Mouse (Mus musculus): Measurements from ENCODE around the gene Mall. TPM values are rescaled to one million over a fixed set of nuclear protein-coding genes. Genes with fewer than 3 reads are reported as not detected.

Gene Mall
- polyA plus RNA-seq (2014; fragmentation: Nextera tagmentation; extraction: Ambion mirVana) = 1.4 and 2.0 TPM in 2 replicates

- H3K36me3 ChIP-seq (ENCODE audit: control insufficient read depth, insufficient read depth, low read length) = no peaks in the 10 kb centered on the region
- H3K27ac ChIP-seq (replicated peaks; ENCODE audit: low read depth, low read length) = no peak within 1 kb of the TSS
- peak within 1 kb of the TSS; percentile 14; the same call in 1 of the 2 replicates for H3K4me3 ChIP-seq (ENCODE audit: low read depth, low read length)
- peak; percentile 55 for DNase-seq (ENCODE audit: low spot score)
- no peak for ATAC-seq (ENCODE audit: insufficient number of reproducible peaks, low FRiP score, low TSS enrichment, low read depth)
- no peaks in the 10 kb centered on the region for H3K27me3 ChIP-seq (ENCODE audit: control insufficient read depth, insufficient read depth, low read length)
- H3K4me1 ChIP-seq (ENCODE audit: control insufficient read depth, insufficient read depth, low read length) = peaks cover 4% of the 10 kb centered on the region
- peak within 1 kb of the TSS; percentile 22 for H3K9ac ChIP-seq (ENCODE audit: low read length)
- H3K4me2 ChIP-seq (ENCODE audit: low read depth, severe bottlenecking) = peak within 1 kb of the TSS; percentile 49
- H3K9me3 ChIP-seq (ENCODE audit: control insufficient read depth, low read length) = no peaks in the 10 kb centered on the region
- WGBS = under 1% methylated on average over 26 of the region's 26 CpGs
Measured at GRCm38 (mm10) chr2:127729671-127730070, at the start of gene Mall. TSS of gene Mall (minus strand) at chr2:127729932.

DNA sequence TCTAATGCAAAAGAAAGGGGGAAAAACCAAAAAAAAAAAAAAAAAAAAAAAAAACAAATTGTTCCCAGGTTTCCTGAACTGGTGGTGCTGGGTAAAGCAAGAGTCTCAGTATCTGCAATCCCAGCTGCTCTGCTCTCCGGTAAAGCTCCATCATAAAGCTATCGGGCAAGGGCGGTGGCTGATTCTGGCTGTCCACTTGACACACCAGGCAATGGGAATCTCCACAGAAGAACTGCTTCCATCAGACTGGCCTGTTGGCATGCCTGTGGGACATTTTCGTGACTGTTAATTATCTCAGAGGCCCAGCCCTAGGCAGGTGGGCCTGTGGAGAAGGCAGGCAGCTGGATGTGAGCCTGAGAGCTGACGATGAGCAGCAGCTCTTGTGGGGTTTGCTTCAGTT lies 48.7 kb upstream of the Mall start:
- Histone ChIP-seq H3K4me3 (ENCODE audit: low read depth, low read length) (no peak overlapping the region), H3K27me3 (ENCODE audit: control insufficient read depth, insufficient read depth, low read length) (no peaks in the 10 kb centered on the region), H3K4me1 (ENCODE audit: control insufficient read depth, insufficient read depth, low read length) (no peaks in the 10 kb centered on the region), H3K36me3 (ENCODE audit: control insufficient read depth, insufficient read depth, low read length) (peaks cover 2% of the 10 kb centered on the region), H3K27ac (replicated peaks; ENCODE audit: low read depth, low read length) (no peak overlapping the region), H3K9ac (ENCODE audit: low read length) (no peak overlapping the region), H3K9me3 (ENCODE audit: control insufficient read depth, low read length) (no peaks in the 10 kb centered on the region), H3K4me2 (ENCODE audit: low read depth, severe bottlenecking) (no peak overlapping the region)
- DNase-seq (ENCODE audit: low spot score) = no peak
- 90% methylated on average over 5 of the region's 5 CpGs for WGBS
- ATAC-seq (ENCODE audit: insufficient number of reproducible peaks, low FRiP score, low TSS enrichment, low read depth) = no peak

DNA sequence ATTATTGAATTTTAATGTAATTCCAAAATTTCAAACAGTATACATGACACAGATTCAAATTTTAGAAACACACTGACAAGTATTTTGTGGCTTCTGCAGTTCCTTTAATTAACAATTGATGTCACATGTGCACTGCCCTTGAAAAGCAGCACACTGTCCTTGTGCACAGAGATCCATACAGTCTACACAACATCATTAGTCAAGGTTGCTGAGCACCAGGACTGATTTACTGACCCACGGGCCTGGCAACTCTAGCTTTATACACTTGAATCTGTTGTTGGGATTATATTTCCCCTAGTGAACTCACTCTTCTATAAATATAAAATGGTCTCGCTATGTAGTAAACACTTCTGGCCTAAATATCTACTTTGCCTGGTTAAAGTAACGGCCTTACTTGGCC lies 45.3 kb upstream of the Mall start:
- DNase-seq (ENCODE audit: low spot score) (no peak), ATAC-seq (ENCODE audit: insufficient number of reproducible peaks, low FRiP score, low TSS enrichment, low read depth) (no peak)
- Histone ChIP-seq H3K4me3 (ENCODE audit: low read depth, low read length) (no peak overlapping the region), H3K27ac (replicated peaks; ENCODE audit: low read depth, low read length) (no peak overlapping the region), H3K27me3 (ENCODE audit: control insufficient read depth, insufficient read depth, low read length) (no peaks in the 10 kb centered on the region), H3K9me3 (ENCODE audit: control insufficient read depth, low read length) (no peaks in the 10 kb centered on the region), H3K4me1 (ENCODE audit: control insufficient read depth, insufficient read depth, low read length) (no peaks in the 10 kb centered on the region), H3K4me2 (ENCODE audit: low read depth, severe bottlenecking) (no peak overlapping the region), H3K9ac (ENCODE audit: low read length) (no peak overlapping the region), H3K36me3 (ENCODE audit: control insufficient read depth, insufficient read depth, low read length) (peaks cover 5% of the 10 kb centered on the region)
- 92% methylated on average over 3 of the region's 3 CpGs for WGBS

GRCm38 (mm10) chr2:127774578-127774941 lies 44.8 kb upstream of the Mall start:
- 55% methylated on average over 1 of the region's 1 CpGs for WGBS
- Histone ChIP-seq H3K27me3 (ENCODE audit: control insufficient read depth, insufficient read depth, low read length) (no peaks in the 10 kb centered on the region), H3K4me1 (ENCODE audit: control insufficient read depth, insufficient read depth, low read length) (no peaks in the 10 kb centered on the region), H3K9ac (ENCODE audit: low read length) (no peak overlapping the region), H3K9me3 (ENCODE audit: control insufficient read depth, low read length) (no peaks in the 10 kb centered on the region), H3K4me3 (ENCODE audit: low read depth, low read length) (no peak overlapping the region), H3K4me2 (ENCODE audit: low read depth, severe bottlenecking) (no peak overlapping the region), H3K36me3 (ENCODE audit: control insufficient read depth, insufficient read depth, low read length) (peaks cover 5% of the 10 kb centered on the region), H3K27ac (replicated peaks; ENCODE audit: low read depth, low read length) (no peak overlapping the region)
- ATAC-seq (ENCODE audit: insufficient number of reproducible peaks, low FRiP score, low TSS enrichment, low read depth) (no peak), DNase-seq (ENCODE audit: low spot score) (no peak)

DNA sequence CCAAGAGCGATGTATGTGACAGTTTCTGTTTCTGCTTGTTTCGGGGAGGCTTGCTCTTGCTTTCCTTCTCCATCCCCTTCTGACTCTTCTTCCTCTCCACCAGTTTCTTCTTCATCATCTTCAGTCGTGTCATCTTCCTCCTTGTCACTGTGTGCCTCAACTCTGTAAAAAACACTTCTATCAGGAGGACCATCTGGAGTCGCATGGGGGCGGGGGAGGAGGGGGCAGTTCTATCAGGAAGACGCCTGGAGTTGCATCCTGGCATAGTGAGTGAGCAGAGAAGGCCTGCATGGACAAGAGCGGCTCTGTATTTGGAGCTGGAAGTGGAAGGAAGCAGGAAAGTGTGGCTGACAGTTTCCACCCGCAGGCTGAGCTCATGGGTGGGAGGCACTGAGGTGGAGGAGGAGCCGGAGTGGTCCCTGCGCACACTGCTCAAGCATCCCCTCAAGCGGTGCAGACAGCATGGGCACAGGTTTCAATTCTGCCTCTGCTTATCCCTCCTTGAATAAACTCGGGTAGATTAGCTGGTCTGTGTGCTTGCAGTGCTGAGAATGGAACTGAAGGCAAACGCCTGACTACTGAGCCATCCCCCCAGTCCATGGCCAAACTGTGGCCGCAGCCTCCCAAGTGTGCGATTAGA lies 44.3 kb upstream of the Mall start:
- Histone ChIP-seq H3K9ac (ENCODE audit: low read length) (no peak overlapping the region), H3K27ac (replicated peaks; ENCODE audit: low read depth, low read length) (no peak overlapping the region), H3K9me3 (ENCODE audit: control insufficient read depth, low read length) (no peaks in the 10 kb centered on the region), H3K4me2 (ENCODE audit: low read depth, severe bottlenecking) (no peak overlapping the region), H3K27me3 (ENCODE audit: control insufficient read depth, insufficient read depth, low read length) (no peaks in the 10 kb centered on the region), H3K36me3 (ENCODE audit: control insufficient read depth, insufficient read depth, low read length) (peaks cover 5% of the 10 kb centered on the region), H3K4me1 (ENCODE audit: control insufficient read depth, insufficient read depth, low read length) (no peaks in the 10 kb centered on the region), H3K4me3 (ENCODE audit: low read depth, low read length) (no peak overlapping the region)
- WGBS = 66% methylated on average over 15 of the region's 15 CpGs
- no peak for DNase-seq (ENCODE audit: low spot score)
- no peak for ATAC-seq (ENCODE audit: insufficient number of reproducible peaks, low FRiP score, low TSS enrichment, low read depth)

DNA sequence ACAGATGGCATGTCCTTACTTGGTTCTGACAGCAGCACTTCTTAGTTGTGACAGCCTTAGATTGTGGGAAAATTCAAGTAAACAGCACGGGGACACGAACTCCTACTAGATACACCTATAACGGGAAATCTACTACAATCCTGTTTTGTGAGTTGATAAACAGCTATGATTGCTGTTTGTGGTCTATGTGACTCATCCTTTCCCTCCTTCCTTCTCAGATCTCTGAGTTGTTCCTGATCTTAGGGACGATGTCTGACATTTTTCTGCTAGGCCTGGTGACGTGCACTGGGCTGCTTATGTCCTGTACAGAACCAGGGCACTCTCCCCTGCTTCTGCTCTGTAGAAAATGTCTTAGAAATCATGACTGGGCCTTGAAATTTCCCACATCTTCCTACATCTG lies 31.9 kb upstream of the Mall start:
- H3K4me2 ChIP-seq (ENCODE audit: low read depth, severe bottlenecking) = no peak overlapping the region
- peaks cover 2% of the 10 kb centered on the region; the same call in 1 of the 2 replicates for H3K36me3 ChIP-seq (ENCODE audit: control insufficient read depth, insufficient read depth, low read length)
- no peak overlapping the region for H3K9ac ChIP-seq (ENCODE audit: low read length)
- ATAC-seq (ENCODE audit: insufficient number of reproducible peaks, low FRiP score, low TSS enrichment, low read depth) (no peak), DNase-seq (ENCODE audit: low spot score) (no peak)
- no peaks in the 10 kb centered on the region for H3K4me1 ChIP-seq (ENCODE audit: control insufficient read depth, insufficient read depth, low read length)
- H3K9me3 ChIP-seq (ENCODE audit: control insufficient read depth, low read length) = no peaks in the 10 kb centered on the region
- H3K4me3 ChIP-seq (ENCODE audit: low read depth, low read length) = no peak overlapping the region
- no peaks in the 10 kb centered on the region for H3K27me3 ChIP-seq (ENCODE audit: control insufficient read depth, insufficient read depth, low read length)
- 92% methylated on average over 5 of the region's 5 CpGs for WGBS
- H3K27ac ChIP-seq (replicated peaks; ENCODE audit: low read depth, low read length) = no peak overlapping the region

DNA sequence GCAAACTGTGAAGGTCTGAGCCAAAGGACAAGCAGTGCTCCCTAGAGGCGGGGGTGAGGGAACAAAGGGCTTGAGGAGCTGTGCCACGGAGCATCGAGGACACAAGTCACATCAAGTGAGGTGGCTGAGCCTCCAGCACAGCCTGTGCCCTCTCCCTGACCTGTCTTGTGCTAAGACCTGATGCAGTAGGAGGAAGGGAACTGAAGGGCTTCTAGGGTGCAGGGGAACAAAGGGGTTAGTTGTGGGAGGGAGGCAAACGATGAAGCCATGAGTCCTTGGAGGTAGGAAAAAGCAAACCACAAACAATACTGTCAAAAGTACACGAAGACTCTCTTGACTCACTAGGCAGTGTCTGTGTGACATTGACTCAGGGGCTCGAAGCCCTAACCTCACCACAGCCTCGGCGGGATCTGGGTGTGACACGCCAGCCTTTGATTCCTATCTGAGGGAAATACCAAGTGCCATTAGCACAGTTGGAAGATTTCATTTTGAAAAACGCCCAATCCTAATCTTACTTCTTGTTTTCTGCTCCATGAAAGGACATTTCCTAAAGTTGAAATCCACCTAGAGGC lies 30.8 kb upstream of the Mall start:
- 76% methylated on average over 10 of the region's 10 CpGs for WGBS
- no peak overlapping the region for H3K27ac ChIP-seq (replicated peaks; ENCODE audit: low read depth, low read length)
- no peak overlapping the region for H3K9ac ChIP-seq (ENCODE audit: low read length)
- DNase-seq (ENCODE audit: low spot score) (no peak), ATAC-seq (ENCODE audit: insufficient number of reproducible peaks, low FRiP score, low TSS enrichment, low read depth) (no peak)
- peaks cover 2% of the 10 kb centered on the region; the same call in 1 of the 2 replicates for H3K36me3 ChIP-seq (ENCODE audit: control insufficient read depth, insufficient read depth, low read length)
- no peak overlapping the region for H3K4me3 ChIP-seq (ENCODE audit: low read depth, low read length)
- no peaks in the 10 kb centered on the region for H3K4me1 ChIP-seq (ENCODE audit: control insufficient read depth, insufficient read depth, low read length)
- H3K27me3 ChIP-seq (ENCODE audit: control insufficient read depth, insufficient read depth, low read length) = no peaks in the 10 kb centered on the region
- H3K4me2 ChIP-seq (ENCODE audit: low read depth, severe bottlenecking) = no peak overlapping the region
- H3K9me3 ChIP-seq (ENCODE audit: control insufficient read depth, low read length) = no peaks in the 10 kb centered on the region

DNA sequence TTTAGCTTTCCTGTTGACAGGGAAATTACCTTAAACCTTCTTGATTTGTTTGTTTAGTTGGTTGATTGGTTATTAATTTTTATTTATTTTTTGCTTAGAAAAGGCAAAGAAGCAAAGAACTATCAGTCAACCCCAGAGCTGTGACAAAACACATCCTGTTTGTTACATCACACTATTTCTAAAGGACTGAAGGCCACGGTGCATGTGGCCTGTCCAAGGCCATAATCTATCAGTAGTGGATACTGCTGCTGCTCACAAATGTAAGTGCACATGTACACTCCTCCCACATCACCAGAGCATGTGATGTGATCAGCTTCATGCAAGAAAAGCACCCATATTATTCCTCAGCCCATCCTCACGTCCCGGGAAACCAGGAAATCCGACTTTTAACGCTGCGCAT lies 30.3 kb upstream of the Mall start:
- H3K4me1 ChIP-seq (ENCODE audit: control insufficient read depth, insufficient read depth, low read length) = no peaks in the 10 kb centered on the region
- no peaks in the 10 kb centered on the region for H3K9me3 ChIP-seq (ENCODE audit: control insufficient read depth, low read length)
- H3K4me2 ChIP-seq (ENCODE audit: low read depth, severe bottlenecking) = no peak overlapping the region
- no peak for DNase-seq (ENCODE audit: low spot score)
- H3K36me3 ChIP-seq (ENCODE audit: control insufficient read depth, insufficient read depth, low read length) = peaks cover 2% of the 10 kb centered on the region; the same call in 1 of the 2 replicates
- H3K27me3 ChIP-seq (ENCODE audit: control insufficient read depth, insufficient read depth, low read length) = no peaks in the 10 kb centered on the region
- H3K4me3 ChIP-seq (ENCODE audit: low read depth, low read length) = no peak overlapping the region
- no peak overlapping the region for H3K9ac ChIP-seq (ENCODE audit: low read length)
- H3K27ac ChIP-seq (replicated peaks; ENCODE audit: low read depth, low read length) = no peak overlapping the region
- no peak for ATAC-seq (ENCODE audit: insufficient number of reproducible peaks, low FRiP score, low TSS enrichment, low read depth)
- 92% methylated on average over 6 of the region's 6 CpGs for WGBS
